Mouse (Mus musculus) cortical plate, adult 2 months (tissue): Measurements from ENCODE around the gene Hsd3b6.

Experiments
- CTCF ChIP-seq: fragments of 200-500 bp; IDR thresholded peaks from 2 replicates; pipeline ENCODE4 v1.5.1; 2011; ENCODE audit warnings: mild to moderate bottlenecking, control low read depth, low read length; ENCODE audit not compliant: insufficient read depth; ENCODE audit errors: extremely low read depth
- POLR2A ChIP-seq: fragments of 200-500 bp; IDR thresholded peaks from 2 replicates; pipeline ENCODE4 v1.6.1; 2011; ENCODE audit warnings: mild to moderate bottlenecking, low read length, control low read depth; ENCODE audit not compliant: insufficient read depth; ENCODE audit errors: extremely low read depth

GRCm38 (mm10) chr3:98858051-98858450 lies 43.8 kb upstream of the Hsd3b6 start:
- TF ChIP-seq CTCF, result no peak
- no peak for TF ChIP-seq POLR2A
